Mouse (Mus musculus) adrenal gland, adult (tissue): ENCODE data around the gene Orai3.
"Not testable (repeated sequence)": the region's sequence is repeated elsewhere in the genome, so short reads cannot be mapped to it uniquely, and the experiment has no call there.

Source experiments
- DNase-seq, 2 experiments: peaks; one replicate each; pipeline ENCODE4 v3.0.0; 2022 to 2023; ENCODE audit warnings: low spot score in 1 of 2; ENCODE audit not compliant: inconsistent age in 2 of 2

Gene Orai3

GRCm38 (mm10) chr7:127769651-127770038, at the start of gene Orai3:
Orai3 (plus strand) TSS chr7:127769815.
- peak; percentile 92 to 97 for DNase-seq

- no peak for DNase-seq
Observed at GRCm38 (mm10) chr7:127725490-127725889, 44.1 kb upstream of the Orai3 start.

DNA sequence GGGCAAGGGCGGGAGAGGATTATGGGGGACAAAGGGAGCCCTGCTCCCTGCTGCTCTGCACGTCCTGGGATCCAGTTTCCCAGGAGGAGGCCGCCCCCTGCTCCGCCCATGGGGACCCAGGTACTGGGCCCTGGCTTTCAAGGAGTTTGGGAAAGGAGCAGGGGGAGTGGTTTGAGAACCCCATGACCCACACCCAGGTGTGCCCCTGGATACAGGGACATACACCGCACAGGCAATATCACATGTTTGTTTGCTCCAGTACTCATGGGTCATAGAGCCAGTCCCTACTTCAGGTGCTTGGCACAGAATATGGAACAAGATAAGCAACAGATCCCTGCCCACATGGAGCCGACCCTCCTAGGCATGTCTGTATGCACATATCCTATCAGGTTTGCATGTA, 43.7 kb upstream of the Orai3 start:
- no peak for DNase-seq

GRCm38 (mm10) chr7:127727898-127728297, 41.7 kb upstream of the Orai3 start:
- no peak for DNase-seq

DNA sequence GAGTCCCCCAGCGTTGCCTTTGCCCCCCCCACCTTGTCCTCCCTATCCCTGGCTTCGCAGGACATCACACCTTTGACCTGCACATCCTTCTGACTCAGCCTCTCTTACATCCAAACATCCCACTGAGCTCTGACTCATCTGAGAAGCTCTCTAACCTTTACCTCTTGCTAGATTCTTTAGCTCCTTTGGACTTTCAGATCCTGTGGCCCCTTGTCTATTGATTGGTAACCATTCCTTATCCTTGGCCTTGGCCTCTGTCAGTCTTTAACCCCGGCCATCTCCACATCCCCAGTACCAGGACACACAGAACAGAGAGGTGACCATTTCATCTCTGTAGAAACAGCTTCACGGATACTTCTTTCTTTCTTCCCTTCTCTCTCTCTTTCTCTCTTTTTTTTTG, 39.4 kb upstream of the Orai3 start:
- no peak for DNase-seq

DNA sequence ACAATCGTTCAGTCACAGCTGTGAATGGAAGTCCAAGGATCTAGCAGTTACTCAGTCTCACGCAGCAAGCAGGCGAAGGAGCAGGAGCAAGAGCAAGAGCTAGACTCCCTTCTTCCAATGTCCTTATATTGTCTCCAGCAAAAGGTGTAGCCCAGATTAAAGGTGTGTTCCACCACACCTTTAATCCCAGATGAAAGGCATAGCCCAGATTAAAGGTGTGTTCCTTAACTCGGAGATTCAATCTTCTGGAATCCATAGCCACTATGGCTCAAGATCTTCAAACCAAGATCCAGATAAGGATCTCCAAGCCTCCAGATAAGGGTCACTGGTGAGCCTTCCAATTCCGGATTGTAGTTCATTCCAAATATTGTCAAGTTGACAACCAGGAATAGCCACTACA, 37.5 kb upstream of the Orai3 start, which contains the start of gene Ctf2:
Ctf2 (minus strand) TSS at position 101 of the 400 bp plus-strand sequence.
- not testable (repeated sequence) for DNase-seq

DNA sequence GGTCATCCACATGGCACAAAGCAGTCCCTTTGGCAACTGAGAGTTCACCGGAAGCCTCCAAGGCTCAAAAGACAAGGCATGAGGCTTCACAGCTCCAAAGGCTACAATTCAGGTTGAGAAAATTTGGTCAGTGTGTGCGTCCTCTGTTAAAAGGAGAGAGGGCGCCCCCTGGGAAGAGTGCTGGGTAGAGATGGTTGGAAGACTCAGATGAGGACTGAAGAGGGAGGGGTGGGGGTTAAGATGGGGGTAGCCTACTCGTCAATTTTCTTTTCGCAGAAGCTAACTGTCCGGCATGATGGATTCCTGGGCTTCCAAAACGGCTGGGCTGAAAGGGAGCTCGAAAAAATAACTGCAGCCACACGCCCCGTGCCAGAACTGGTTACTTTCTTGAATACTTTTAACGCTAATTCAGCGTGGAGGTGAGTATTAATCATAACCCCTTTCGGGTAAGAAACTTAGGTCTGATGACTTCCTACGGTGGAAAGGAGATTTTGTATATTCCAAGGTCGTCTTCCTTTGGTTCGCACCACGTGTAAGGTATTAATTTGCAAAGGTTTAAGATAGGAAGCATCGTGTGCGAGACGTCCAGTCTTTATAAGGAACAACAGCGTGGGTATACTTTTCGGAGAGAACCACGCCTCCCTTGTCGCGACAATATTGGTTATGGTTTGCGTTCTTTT, 25.1 kb upstream of the Orai3 start, which contains the start of gene Fbxl19:
Fbxl19 (plus strand) TSS at position 178 of the 680 bp plus-strand sequence.
- DNase-seq, result peak; percentile 78 to 93

DNA sequence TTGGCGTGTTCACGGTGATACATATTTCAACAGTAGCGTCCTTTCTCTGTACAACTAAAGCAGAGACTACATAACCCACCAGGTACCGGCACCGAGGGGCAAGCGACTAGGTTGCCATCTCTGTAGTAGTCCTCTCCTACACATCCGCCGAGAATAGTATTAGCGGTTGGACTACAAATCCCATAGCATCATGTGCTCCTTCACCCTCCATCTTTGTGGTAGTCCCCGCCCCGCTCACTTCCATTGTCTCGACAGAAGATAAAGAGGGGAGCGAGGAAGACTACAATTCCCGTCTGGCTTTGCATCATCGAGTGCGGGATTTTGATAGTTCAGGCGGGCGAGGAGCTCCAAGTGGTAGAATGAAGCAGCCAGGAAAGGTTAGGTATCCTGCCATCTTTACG, 24.4 kb upstream of the Orai3 start:
- DNase-seq, result peak; percentile 95 to 98

DNA sequence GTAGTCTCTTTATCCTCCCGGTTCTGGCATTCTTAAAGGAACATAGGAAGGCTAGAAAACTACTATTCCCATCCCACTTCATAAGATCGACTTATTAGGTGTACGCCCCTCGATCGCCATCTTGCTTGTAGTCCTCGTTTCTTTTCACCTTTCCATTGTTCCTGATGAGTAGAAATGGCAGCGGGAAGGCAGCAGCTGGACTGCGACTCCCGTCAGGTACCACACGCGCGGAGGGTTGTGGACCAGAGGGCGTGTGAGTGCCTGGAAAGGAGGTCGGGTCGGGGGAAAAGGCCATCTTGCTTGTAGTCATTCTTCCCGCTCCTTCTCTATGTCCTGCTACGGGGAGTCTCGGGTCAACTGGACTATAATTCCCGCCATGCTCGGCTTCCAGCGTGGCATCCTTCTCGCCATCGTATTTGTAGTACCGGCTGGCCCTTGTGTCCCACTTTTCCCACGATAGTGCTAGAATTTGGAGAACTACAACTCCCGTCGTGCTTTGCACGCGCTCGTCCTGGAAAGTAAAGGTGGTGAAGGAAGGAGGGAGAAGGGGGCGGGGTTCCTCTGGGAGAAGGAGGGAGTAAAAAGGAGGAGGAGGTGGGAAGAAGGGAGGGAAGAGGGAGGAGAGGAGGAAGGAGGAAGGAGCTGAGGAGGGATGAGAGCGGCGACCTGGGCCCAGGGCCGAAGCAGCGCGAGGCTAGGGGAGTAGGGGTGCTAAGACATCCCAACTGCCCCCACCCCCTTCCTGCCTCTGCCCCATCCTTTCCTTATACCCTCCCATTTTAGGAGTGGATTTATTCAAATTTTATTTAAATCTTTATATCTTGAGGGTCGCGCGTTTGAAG, 23.7 kb upstream of the Orai3 start:
- DNase-seq, result peak; percentile 98 to 99

- DNase-seq, result peak; percentile 71 to 78
Observed at GRCm38 (mm10) chr7:127746494-127747491, 22.8 kb upstream of the Orai3 start.

- no peak for DNase-seq
Observed at GRCm38 (mm10) chr7:127747559-127748234, 21.9 kb upstream of the Orai3 start.

GRCm38 (mm10) chr7:127748235-127748560, 21.4 kb upstream of the Orai3 start:
- peak in 1 of 2 experiments; percentile 42 for DNase-seq

- DNase-seq, result no peak
Observed at GRCm38 (mm10) chr7:127750131-127751127, 19.2 kb upstream of the Orai3 start.

GRCm38 (mm10) chr7:127751619-127752018, 18.0 kb upstream of the Orai3 start:
- no peak for DNase-seq

DNA sequence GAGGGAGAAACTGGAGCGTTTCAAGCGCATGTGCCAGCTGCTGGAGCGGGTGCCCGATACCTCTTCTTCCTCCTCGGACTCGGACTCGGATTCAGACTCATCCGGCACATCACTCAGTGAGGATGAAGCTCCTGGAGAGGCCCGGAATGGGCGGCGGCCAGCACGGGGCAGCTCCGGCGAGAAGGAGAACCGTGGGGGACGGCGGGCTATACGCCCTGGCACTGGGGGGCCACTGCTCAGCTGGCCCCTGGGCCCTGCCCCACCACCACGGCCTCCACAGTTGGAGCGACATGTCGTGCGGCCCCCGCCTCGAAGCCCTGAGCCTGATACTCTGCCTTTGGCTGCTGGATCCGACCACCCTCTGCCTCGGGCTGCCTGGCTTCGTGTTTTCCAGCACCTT, 17.5 kb upstream of the Orai3 start:
- DNase-seq, result peak in 1 of 2 experiments; percentile 25

- no peak for DNase-seq
Observed at GRCm38 (mm10) chr7:127753158-127753557, 16.5 kb upstream of the Orai3 start.

- DNase-seq, result no peak
Observed at GRCm38 (mm10) chr7:127753741-127754140, 15.9 kb upstream of the Orai3 start.

GRCm38 (mm10) chr7:127759716-127760115, 9.9 kb upstream of the Orai3 start:
- DNase-seq, result no peak

GRCm38 (mm10) chr7:127760478-127760877, 9.1 kb upstream of the Orai3 start:
- no peak for DNase-seq
